Mouse (Mus musculus): ENCODE data around the gene Sdccag8. TPM values are rescaled to one million over a fixed set of nuclear protein-coding genes. Genes with fewer than 3 reads are reported as not detected.

Gene Sdccag8
- total RNA-seq, 4 experiments from 2014 or later, result 4.7 to 8.8 (median 6.4) TPM

GRCm38 (mm10) chr1:177008777-177009176, 194.3 kb downstream of the Sdccag8 start:
- peak; percentile 27 to 65 for DNase-seq (ENCODE audit: low spot score in 2 of 2)

GRCm38 (mm10) chr1:177010041-177010440, 195.6 kb downstream of the Sdccag8 start:
- DNase-seq (ENCODE audit: low spot score in 2 of 2), result no peak

GRCm38 (mm10) chr1:177010607-177011302, 196.3 kb downstream of the Sdccag8 start:
- no peak for DNase-seq (ENCODE audit: low spot score in 2 of 2)

- peak; percentile 17 to 44 for DNase-seq (ENCODE audit: low spot score in 2 of 2)
Observed at GRCm38 (mm10) chr1:177011688-177012087, 197.2 kb downstream of the Sdccag8 start.

GRCm38 (mm10) chr1:177012774-177013173, 198.3 kb downstream of the Sdccag8 start:
- no peak for DNase-seq (ENCODE audit: low spot score in 2 of 2)

GRCm38 (mm10) chr1:177013313-177013712, 198.9 kb downstream of the Sdccag8 start:
- no peak for DNase-seq (ENCODE audit: low spot score in 2 of 2)

- peak in 1 of 2 experiments; percentile 35 for DNase-seq (ENCODE audit: low spot score in 2 of 2)
Observed at GRCm38 (mm10) chr1:177013776-177014175, 199.3 kb downstream of the Sdccag8 start.

- DNase-seq (ENCODE audit: low spot score in 2 of 2), result no peak
Observed at GRCm38 (mm10) chr1:177014346-177014745, 199.9 kb downstream of the Sdccag8 start.

GRCm38 (mm10) chr1:177014921-177015439, 200.5 kb downstream of the Sdccag8 start:
- no peak for DNase-seq (ENCODE audit: low spot score in 2 of 2)

- DNase-seq (ENCODE audit: low spot score in 2 of 2), result no peak
Observed at GRCm38 (mm10) chr1:177015917-177016316, 201.5 kb downstream of the Sdccag8 start.

- no peak for DNase-seq (ENCODE audit: low spot score in 2 of 2)
Observed at GRCm38 (mm10) chr1:177016729-177017128, 202.3 kb downstream of the Sdccag8 start.

GRCm38 (mm10) chr1:177018750-177019149, 204.3 kb downstream of the Sdccag8 start:
- DNase-seq (ENCODE audit: low spot score in 2 of 2), result no peak

- DNase-seq (ENCODE audit: low spot score in 2 of 2), result no peak
Observed at GRCm38 (mm10) chr1:177019668-177020067, 205.2 kb downstream of the Sdccag8 start.

- no peak for DNase-seq (ENCODE audit: low spot score in 2 of 2)
Observed at GRCm38 (mm10) chr1:177022751-177023150, 208.3 kb downstream of the Sdccag8 start.

GRCm38 (mm10) chr1:177027706-177028105, 213.2 kb downstream of the Sdccag8 start:
- DNase-seq (ENCODE audit: low spot score in 2 of 2), result no peak

GRCm38 (mm10) chr1:177029032-177029431, 214.6 kb downstream of the Sdccag8 start:
- DNase-seq (ENCODE audit: low spot score in 2 of 2), result no peak

GRCm38 (mm10) chr1:177030669-177031068, 216.2 kb downstream of the Sdccag8 start:
- no peak for DNase-seq (ENCODE audit: low spot score in 2 of 2)

GRCm38 (mm10) chr1:177031196-177031595, 216.7 kb downstream of the Sdccag8 start:
- no peak for DNase-seq (ENCODE audit: low spot score in 2 of 2)

- no peak for DNase-seq (ENCODE audit: low spot score in 2 of 2)
Observed at GRCm38 (mm10) chr1:177032233-177032632, 217.8 kb downstream of the Sdccag8 start.

- no peak for DNase-seq (ENCODE audit: low spot score in 2 of 2)
Observed at GRCm38 (mm10) chr1:177035460-177035859, 221.0 kb downstream of the Sdccag8 start.

- DNase-seq (ENCODE audit: low spot score in 2 of 2), result no peak
Observed at GRCm38 (mm10) chr1:177038383-177038782, 223.9 kb downstream of the Sdccag8 start.

- DNase-seq (ENCODE audit: low spot score in 2 of 2), result no peak
Observed at GRCm38 (mm10) chr1:177039093-177039674, 224.7 kb downstream of the Sdccag8 start.

- no peak for DNase-seq (ENCODE audit: low spot score in 2 of 2)
Observed at GRCm38 (mm10) chr1:177040058-177040457, 225.6 kb downstream of the Sdccag8 start.

Measured in gastrocnemius, adult 8-10 months (tissue).